Mouse (Mus musculus) midbrain, embryonic 15.5 days (tissue): ENCODE measurements at regions not wholly inside any gene's neighbourhood (a gene's known extent, or its start where the extent isn't known, plus 50 kb on each side); places are given as distances from the start of the nearest gene placed in this dataset.

Experiments
- ATAC-seq: fragments of 200-750 bp; cut with Nextera tagmentation; replicated peaks from 2 replicates; pipeline ENCODE4 v1.8.0; 2017; ENCODE audit warnings: moderate TSS enrichment
- H3K27ac ChIP-seq: fragments of 300-500 bp; sonication (generic); 2 replicates; pipeline ENCODE4 v1.5.1; 2015; ENCODE audit warnings: mild to moderate bottlenecking, inconsistent platforms
- H3K27me3 ChIP-seq: fragments of 300-500 bp; sonication (generic); replicated peaks from 2 replicates; pipeline ENCODE4 v1.6.1; 2015; ENCODE audit warnings: inconsistent platforms
- H3K36me3 ChIP-seq: fragments of 300-500 bp; sonication (generic); replicated peaks from 2 replicates; pipeline ENCODE4 v1.6.1; 2015; ENCODE audit warnings: inconsistent platforms
- H3K4me1 ChIP-seq: fragments of 300-500 bp; sonication (generic); 2 replicates; pipeline ENCODE4 v1.6.1; 2015; ENCODE audit warnings: inconsistent platforms
- H3K4me2 ChIP-seq: fragments of 300-500 bp; sonication (generic); 2 replicates; pipeline ENCODE4 v1.6.1; 2015; ENCODE audit warnings: inconsistent platforms, mild to moderate bottlenecking, moderate library complexity
- H3K4me3 ChIP-seq: fragments of 300-500 bp; sonication (generic); 2 replicates; pipeline ENCODE4 v1.5.1; 2015; ENCODE audit warnings: mild to moderate bottlenecking, inconsistent platforms
- H3K9ac ChIP-seq: fragments of 300-500 bp; sonication (generic); 2 replicates; pipeline ENCODE4 v1.6.1; 2015; ENCODE audit warnings: mild to moderate bottlenecking, inconsistent platforms
- H3K9me3 ChIP-seq: fragments of 300-500 bp; sonication (generic); 2 replicates; pipeline ENCODE4 v1.6.1; 2016; ENCODE audit warnings: inconsistent platforms
- WGBS: fragments of 180-500 bp; shearing (Covaris S2); methylation state at CpG from one replicate; pipeline ENCODE4 v1.1.7; 2015; ENCODE audit warnings: mixed read lengths; 5-methylcytosine and 5-hydroxymethylcytosine counted together

DNA sequence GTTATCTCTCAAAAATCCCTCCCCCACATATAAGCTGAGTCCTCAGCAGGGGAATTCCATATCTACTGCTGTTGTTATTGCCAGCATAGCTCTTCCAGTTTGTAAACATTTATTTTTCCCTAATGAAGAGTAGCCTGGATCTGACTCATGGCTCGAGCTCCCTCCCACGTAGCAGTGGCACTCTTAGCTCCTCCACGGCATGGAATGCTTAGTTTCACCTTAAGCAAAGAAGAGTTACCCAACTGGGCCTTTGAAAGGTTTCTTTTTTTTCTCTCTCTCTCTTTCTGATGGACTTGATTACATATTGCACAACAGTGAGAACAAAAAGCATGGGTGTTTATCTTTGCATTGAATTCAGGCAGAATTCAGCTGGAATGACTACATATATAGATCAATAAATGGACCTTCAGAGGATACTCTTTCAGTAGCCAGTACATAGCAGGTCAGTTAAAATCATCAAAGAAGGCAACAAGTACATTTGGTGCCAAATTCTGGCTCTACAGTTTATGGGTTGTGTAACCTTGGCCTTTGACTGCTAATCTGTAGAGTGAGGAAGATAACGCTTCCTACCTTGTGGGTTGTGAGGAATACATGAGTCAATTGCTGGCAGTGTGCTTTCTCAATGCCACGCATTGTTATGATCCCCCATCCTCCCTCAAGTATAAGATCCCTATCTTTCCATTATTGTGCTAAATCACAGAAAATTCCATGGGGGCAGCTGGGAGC, 126.2 kb upstream of the Acsl4 start:
- Histone ChIP-seq H3K27me3 (no peaks in the 10 kb centered on the region), H3K36me3 (no peaks in the 10 kb centered on the region), H3K9me3 (no peaks in the 10 kb centered on the region), H3K4me1 (no peaks in the 10 kb centered on the region), H3K27ac (no peak overlapping the region), H3K4me3 (no peak overlapping the region), H3K9ac (no peak overlapping the region), H3K4me2 (no peak overlapping the region)
- 93% methylated on average over 5 of the region's 5 CpGs for WGBS
- no peak for ATAC-seq

DNA sequence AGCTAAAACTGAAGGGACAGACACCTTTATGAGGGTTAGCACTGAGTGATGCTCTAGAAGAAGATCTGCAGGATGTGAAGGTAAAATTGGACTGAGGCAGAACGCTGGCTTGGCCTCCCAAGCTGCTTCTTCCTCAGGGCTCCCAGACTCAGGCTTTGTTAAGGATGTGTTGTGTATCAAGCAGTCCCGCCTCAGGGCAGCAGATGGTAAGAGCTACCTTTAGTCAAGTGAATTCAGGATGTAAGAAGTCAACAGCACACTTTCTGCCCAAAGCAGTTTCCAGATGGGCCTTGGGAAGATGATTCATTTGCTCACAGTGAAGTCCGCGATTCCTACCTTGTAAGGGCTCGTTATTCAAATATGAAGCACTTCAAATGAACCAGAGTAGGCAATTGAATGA, 126.9 kb upstream of the Acsl4 start:
- ATAC-seq = no peak
- 82% methylated on average over 5 of the region's 5 CpGs for WGBS
- Histone ChIP-seq H3K4me1 (no peaks in the 10 kb centered on the region), H3K4me2 (no peak overlapping the region), H3K9ac (no peak overlapping the region), H3K27ac (no peak overlapping the region), H3K4me3 (no peak overlapping the region), H3K9me3 (no peaks in the 10 kb centered on the region), H3K36me3 (no peaks in the 10 kb centered on the region), H3K27me3 (no peaks in the 10 kb centered on the region)

DNA sequence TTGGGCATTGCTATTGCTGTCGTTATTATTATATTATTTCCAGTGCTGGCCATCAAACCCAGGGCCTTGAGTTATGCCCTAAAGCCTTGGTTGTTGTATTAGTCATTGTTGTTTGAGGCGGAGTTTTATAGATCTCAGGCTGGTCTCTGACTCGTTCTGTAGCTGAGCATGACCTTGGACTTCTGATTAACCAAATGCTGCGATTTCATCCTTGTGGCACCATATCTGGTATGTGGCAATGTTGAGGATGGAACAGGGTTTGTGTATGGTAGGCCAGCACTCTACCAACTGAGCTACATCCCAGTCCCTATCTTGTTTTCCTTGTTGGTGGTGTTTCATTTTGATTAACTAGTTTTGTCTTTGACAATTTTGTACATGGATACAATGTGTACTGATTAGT, 130.7 kb upstream of the Acsl4 start:
- no peaks in the 10 kb centered on the region for H3K4me1 ChIP-seq
- ATAC-seq = no peak
- no peak overlapping the region for H3K4me2 ChIP-seq
- no peaks in the 10 kb centered on the region for H3K9me3 ChIP-seq
- H3K4me3 ChIP-seq = no peak overlapping the region
- H3K27ac ChIP-seq = no peak overlapping the region
- no peaks in the 10 kb centered on the region for H3K27me3 ChIP-seq
- H3K36me3 ChIP-seq = no peaks in the 10 kb centered on the region
- WGBS = 89% methylated on average over 4 of the region's 4 CpGs
- no peak overlapping the region for H3K9ac ChIP-seq

DNA sequence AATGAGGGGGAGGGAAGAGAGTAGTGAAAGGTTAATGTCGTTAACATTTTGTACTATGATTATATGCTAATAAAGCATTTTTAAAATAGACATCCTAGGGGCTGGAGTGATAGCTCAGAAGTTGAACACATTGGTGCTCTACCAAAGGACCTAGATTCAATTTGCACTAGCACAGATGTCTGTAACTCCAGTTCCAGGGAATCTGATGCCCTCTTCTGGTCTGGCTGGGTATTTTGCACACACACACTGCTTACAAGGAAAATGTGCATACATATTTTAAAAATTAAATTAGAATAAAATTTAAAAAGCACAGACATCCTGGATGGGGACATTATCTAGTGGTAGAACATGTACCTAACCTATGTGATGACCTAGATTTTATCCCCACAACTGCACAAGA, 136.6 kb upstream of the Acsl4 start:
- Histone ChIP-seq H3K27ac (no peak overlapping the region), H3K4me3 (no peak overlapping the region), H3K9ac (no peak overlapping the region), H3K27me3 (no peaks in the 10 kb centered on the region; the same call in 1 of the 2 replicates), H3K9me3 (no peaks in the 10 kb centered on the region), H3K4me1 (no peaks in the 10 kb centered on the region), H3K36me3 (no peaks in the 10 kb centered on the region), H3K4me2 (no peak overlapping the region)
- 33% methylated on average over 1 of the region's 1 CpGs for WGBS
- no peak for ATAC-seq

DNA sequence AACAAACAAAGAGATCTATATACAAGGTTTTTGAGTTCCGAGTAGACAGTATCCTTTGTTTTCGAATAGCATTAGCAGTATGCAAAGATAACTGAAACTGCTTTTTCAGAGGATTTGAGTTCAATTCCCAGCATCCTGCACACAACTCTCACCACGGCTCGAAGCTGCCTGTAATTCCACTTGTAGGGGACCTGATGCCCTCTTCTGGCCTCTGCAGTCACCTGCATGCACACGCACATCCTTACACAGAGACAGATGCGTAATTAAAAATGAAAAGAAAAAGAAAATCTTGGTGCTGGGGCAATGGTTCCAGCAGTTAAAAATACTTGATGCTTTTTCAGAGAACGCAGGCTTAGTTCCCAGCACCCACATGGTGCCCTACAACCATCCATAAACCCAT, 139.6 kb upstream of the Acsl4 start:
- WGBS = 51% methylated on average over 7 of the region's 7 CpGs
- H3K4me2 ChIP-seq = no peak overlapping the region
- no peaks in the 10 kb centered on the region for H3K4me1 ChIP-seq
- no peak overlapping the region for H3K27ac ChIP-seq
- H3K36me3 ChIP-seq = no peaks in the 10 kb centered on the region
- H3K27me3 ChIP-seq = no peaks in the 10 kb centered on the region; the same call in 1 of the 2 replicates
- no peak for ATAC-seq
- no peak overlapping the region for H3K4me3 ChIP-seq
- H3K9me3 ChIP-seq = no peaks in the 10 kb centered on the region
- no peak overlapping the region for H3K9ac ChIP-seq

DNA sequence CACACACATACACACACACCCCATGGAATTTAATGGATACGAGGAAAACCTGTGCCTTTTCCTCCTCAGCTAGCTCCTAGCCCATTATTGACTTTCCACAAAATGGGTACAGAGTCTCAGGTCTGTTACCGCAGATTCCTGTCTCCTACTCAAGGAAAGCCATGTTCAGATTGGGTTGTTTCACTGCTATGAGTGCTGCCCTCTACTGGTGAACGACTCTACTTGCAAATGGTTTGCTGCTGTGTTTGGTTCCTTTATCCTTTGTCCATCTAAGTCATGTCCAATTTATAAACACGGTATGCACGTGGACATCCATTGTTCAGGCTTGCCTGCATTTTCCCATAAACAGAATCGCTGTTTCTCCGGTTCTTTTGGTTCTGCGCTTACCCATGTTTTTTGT, 144.4 kb upstream of the Acsl4 start:
- Histone ChIP-seq H3K9me3 (no peaks in the 10 kb centered on the region), H3K9ac (no peak overlapping the region), H3K4me2 (no peak overlapping the region), H3K4me1 (no peaks in the 10 kb centered on the region), H3K4me3 (no peak overlapping the region), H3K27ac (no peak overlapping the region), H3K36me3 (no peaks in the 10 kb centered on the region), H3K27me3 (peaks cover 3% of the 10 kb centered on the region; the same call in 1 of the 2 replicates)
- ATAC-seq = no peak
- 37% methylated on average over 8 of the region's 8 CpGs for WGBS

DNA sequence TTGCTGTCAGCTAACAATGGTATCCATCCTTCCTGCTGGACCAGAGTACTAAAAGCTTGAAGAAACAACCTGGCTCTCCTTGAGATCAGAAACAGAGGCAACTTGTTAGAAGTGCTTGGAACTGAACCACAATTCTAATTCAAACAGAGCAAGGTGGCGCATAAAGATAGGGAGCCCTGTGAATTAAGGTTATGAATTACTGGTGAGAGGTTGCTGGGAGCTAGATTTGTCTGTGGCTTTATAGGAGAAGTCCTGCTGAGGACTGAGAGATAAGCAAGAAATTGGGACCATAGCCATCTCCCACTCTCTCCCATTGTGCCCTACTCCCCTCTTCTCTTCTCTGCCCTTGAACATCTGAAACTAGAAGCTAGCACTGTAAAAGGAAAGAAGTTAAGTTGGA, 145.2 kb upstream of the Acsl4 start:
- Histone ChIP-seq H3K9me3 (no peaks in the 10 kb centered on the region), H3K27ac (no peak overlapping the region), H3K4me1 (no peaks in the 10 kb centered on the region), H3K9ac (no peak overlapping the region), H3K36me3 (no peaks in the 10 kb centered on the region), H3K4me3 (no peak overlapping the region), H3K4me2 (no peak overlapping the region), H3K27me3 (0 out of 2 replicates have a peak, but pooled peaks cover 3% of the 10 kb centered on the region)
- no peak for ATAC-seq
- 91% methylated on average over 1 of the region's 1 CpGs for WGBS

DNA sequence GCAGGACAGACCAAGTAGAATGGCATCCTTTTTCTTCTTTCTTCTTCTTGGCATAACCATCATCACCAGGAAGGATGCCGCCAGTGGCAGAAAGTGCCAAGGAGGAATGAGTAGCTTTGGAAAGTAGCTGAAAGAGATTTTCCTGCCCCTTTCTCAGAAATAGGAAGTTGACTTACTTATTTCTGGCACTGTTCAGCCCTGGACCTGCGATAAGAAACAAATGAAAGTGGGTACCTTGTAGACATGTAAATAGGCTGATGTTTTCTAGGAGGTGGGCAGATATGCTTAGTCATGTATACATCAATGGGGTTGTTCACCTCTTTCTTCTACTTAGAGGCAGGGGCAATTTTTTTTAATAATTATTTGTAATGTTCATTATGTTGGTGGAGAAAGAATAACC, 145.3 kb upstream of the Tmem164 start:
- no peaks in the 10 kb centered on the region for H3K4me1 ChIP-seq
- H3K27me3 ChIP-seq = 0 out of 2 replicates have a peak, but pooled peaks cover 3% of the 10 kb centered on the region
- no peaks in the 10 kb centered on the region for H3K36me3 ChIP-seq
- no peak overlapping the region for H3K9ac ChIP-seq
- no peaks in the 10 kb centered on the region for H3K9me3 ChIP-seq
- ATAC-seq = no peak
- H3K27ac ChIP-seq = no peak overlapping the region
- no peak overlapping the region for H3K4me2 ChIP-seq
- H3K4me3 ChIP-seq = no peak overlapping the region
- WGBS = 95% methylated on average over 2 of the region's 2 CpGs

DNA sequence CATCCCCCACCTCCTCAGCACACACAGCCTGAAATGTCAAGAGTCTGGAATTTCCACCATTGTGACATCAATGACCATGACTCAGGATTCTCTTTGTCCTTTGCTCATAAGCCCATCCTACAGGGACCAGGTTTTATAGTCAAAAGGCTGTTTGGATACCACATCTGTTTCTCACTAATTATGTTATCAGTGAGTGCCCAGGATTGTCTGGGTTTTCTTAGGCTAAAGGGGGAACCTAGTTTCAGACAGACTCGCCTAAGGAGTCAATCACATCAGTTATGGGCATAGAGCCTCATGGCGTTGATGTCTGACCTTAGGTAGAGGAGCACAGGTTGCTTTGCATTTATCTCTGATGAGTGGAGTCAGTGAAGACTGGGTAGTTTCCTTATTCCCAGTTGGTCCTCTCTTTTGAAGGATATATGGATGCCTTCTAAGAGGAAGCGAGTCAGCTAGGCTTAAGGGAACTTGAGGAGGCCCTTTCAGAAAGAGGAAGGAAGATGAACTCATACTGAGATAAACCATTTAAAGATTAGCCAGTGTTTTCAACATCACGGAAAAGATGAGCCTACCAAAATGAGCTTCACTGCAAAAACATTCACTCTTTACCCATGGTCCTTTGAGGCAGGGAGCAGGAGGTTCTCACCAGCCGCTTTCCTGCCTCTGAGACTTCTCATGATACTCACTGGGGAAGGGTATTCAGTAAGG, 143.8 kb upstream of the Tmem164 start:
- no peak overlapping the region for H3K9ac ChIP-seq
- ATAC-seq = no peak
- H3K4me1 ChIP-seq = no peaks in the 10 kb centered on the region
- H3K4me2 ChIP-seq = no peak overlapping the region
- H3K4me3 ChIP-seq = no peak overlapping the region
- H3K27ac ChIP-seq = no peak overlapping the region
- no peaks in the 10 kb centered on the region for H3K9me3 ChIP-seq
- 85% methylated on average over 5 of the region's 5 CpGs for WGBS
- 0 out of 2 replicates have a peak, but pooled peaks cover 3% of the 10 kb centered on the region for H3K27me3 ChIP-seq
- H3K36me3 ChIP-seq = no peaks in the 10 kb centered on the region

DNA sequence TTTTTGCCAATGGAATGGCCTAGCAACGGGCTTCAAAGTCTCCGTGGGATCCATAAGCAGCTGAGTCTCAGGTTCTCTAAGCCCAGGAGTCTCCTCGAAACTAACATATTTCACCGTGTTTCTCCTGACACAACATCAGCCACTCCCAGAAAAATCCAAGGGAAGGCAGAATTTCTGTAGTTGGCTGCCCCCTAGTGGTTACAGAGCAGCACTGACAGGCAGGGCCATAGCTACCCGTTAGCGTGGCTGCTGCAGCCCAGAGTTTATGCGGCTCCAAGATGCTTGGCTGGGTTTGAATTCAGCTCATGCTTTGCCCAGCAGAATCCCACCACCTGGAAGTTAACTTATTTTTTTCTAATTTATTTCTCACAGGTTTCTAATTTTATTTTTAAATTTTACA, 140.9 kb upstream of the Tmem164 start:
- no peak overlapping the region for H3K4me2 ChIP-seq
- H3K27ac ChIP-seq = no peak overlapping the region
- no peak overlapping the region for H3K9ac ChIP-seq
- peaks cover 3% of the 10 kb centered on the region; the same call in 1 of the 2 replicates for H3K27me3 ChIP-seq
- 25% methylated on average over 7 of the region's 7 CpGs for WGBS
- no peaks in the 10 kb centered on the region for H3K9me3 ChIP-seq
- no peaks in the 10 kb centered on the region for H3K36me3 ChIP-seq
- peak; percentile 83 for ATAC-seq
- no peaks in the 10 kb centered on the region for H3K4me1 ChIP-seq
- H3K4me3 ChIP-seq = no peak overlapping the region

DNA sequence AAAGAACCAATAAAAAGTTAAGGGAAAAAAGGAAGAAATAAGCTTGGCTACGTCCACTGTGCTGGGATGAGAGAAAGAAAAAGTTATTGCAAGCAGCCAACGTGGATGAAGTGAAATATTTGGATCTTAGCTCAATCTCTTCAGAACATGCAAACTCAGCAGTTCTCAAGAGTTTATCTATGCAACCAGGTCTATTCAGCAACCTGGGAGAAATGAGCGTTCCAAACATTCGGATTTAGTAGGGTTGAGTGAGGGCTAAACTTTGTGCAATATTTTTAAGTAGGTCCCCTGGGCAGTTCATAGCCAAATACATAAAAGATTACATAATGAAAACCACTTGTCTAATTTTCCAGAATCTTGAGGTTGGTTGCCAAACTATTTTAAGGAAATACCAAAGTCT, 129.0 kb upstream of the Tmem164 start:
- no peaks in the 10 kb centered on the region for H3K4me1 ChIP-seq
- no peaks in the 10 kb centered on the region for H3K27me3 ChIP-seq
- H3K4me3 ChIP-seq = no peak overlapping the region
- 84% methylated on average over 4 of the region's 4 CpGs for WGBS
- H3K27ac ChIP-seq = no peak overlapping the region
- no peak overlapping the region for H3K4me2 ChIP-seq
- no peak overlapping the region for H3K9ac ChIP-seq
- ATAC-seq = no peak
- H3K36me3 ChIP-seq = no peaks in the 10 kb centered on the region
- no peaks in the 10 kb centered on the region for H3K9me3 ChIP-seq

DNA sequence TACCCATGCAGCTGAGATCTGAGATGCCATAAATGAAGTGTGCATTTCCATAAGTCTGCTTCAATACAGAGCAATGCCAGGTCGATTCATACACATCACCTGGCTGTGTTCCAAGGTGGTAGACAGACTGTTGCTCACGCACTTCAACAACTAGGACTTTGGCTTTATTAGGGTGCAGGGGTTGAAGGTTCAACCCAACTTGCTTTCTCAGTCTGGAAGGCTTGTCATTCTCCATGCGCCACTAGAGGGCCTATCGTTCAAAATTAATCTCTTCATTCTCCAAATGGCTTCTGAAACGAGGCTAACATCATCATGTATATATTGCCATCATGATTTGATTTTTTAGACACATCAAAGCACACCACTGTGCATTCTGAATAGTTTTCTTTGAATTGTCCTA, 127.0 kb upstream of the Tmem164 start:
- Histone ChIP-seq H3K9me3 (no peaks in the 10 kb centered on the region), H3K27ac (no peak overlapping the region), H3K36me3 (no peaks in the 10 kb centered on the region), H3K4me1 (no peaks in the 10 kb centered on the region), H3K9ac (no peak overlapping the region), H3K4me3 (no peak overlapping the region), H3K27me3 (no peaks in the 10 kb centered on the region), H3K4me2 (no peak overlapping the region)
- ATAC-seq = no peak
- 24% methylated on average over 5 of the region's 5 CpGs for WGBS

DNA sequence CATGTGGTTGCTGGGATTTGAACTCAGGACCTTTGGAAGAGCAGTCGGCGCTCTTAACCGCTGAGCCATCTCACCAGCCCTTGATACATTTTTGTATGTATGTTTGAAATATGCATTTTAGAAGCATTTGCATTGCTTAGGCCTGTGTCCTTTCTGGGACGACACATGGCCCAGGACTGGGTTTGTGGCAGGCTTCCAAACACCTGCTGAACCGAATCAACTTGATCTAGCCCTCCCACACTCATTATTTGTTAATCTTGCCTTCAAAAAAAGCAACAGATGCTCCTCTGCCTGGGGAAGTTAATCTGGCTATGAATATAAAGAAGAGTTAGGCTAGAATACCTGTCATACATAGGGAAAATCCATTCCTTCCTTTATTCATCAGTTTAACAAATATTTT, 123.7 kb upstream of the Tmem164 start:
- H3K27ac ChIP-seq = no peak overlapping the region
- no peaks in the 10 kb centered on the region for H3K9me3 ChIP-seq
- H3K4me1 ChIP-seq = no peaks in the 10 kb centered on the region
- H3K4me3 ChIP-seq = no peak overlapping the region
- no peaks in the 10 kb centered on the region for H3K27me3 ChIP-seq
- 79% methylated on average over 5 of the region's 5 CpGs for WGBS
- H3K9ac ChIP-seq = no peak overlapping the region
- ATAC-seq = no peak
- H3K36me3 ChIP-seq = no peaks in the 10 kb centered on the region
- no peak overlapping the region for H3K4me2 ChIP-seq
